Mouse (Mus musculus) CH12.LX (cell line): ENCODE measurements around the gene Col4a2. TPM values are rescaled to one million over a fixed set of nuclear protein-coding genes. Genes with fewer than 3 reads are reported as not detected.

Source experiments
- DNase-seq: peaks from one replicate; pipeline ENCODE4 v3.0.0-alpha.2; 2013; ENCODE audit errors: extremely low read depth
- H3K27ac ChIP-seq: 2 replicates; pipeline ENCODE4 v1.5.1; 2012; ENCODE audit warnings: low read depth, mild to moderate bottlenecking, control low read depth, moderate library complexity; ENCODE audit not compliant: insufficient read depth
- H3K27me3 ChIP-seq: replicated peaks from 2 replicates; pipeline ENCODE3; 2012; ENCODE audit warnings: inconsistent platforms
- H3K36me3 ChIP-seq, 2 experiments: replicated peaks in 1 of 2; 2 replicates each; pipeline versions ENCODE3 to v1.6.1; 2012; ENCODE audit warnings: inconsistent platforms in 1 of 2, low read length in 1 of 2, mild to moderate bottlenecking in 1 of 2, mixed read lengths in 1 of 2, moderate library complexity in 1 of 2; ENCODE audit not compliant: control insufficient read depth in 1 of 2, insufficient read depth in 1 of 2
- H3K4me1 ChIP-seq, 2 experiments: 2 replicates each; pipeline ENCODE4 v1.6.1; 2012; ENCODE audit warnings: inconsistent platforms in 1 of 2, moderate library complexity in 1 of 2; ENCODE audit not compliant: insufficient read depth in 2 of 2, control insufficient read depth in 1 of 2
- H3K4me2 ChIP-seq: 2 replicates; pipeline ENCODE4 v1.6.1; 2012; ENCODE audit warnings: low read depth, mild to moderate bottlenecking, control low read depth; ENCODE audit not compliant: poor library complexity, insufficient read depth, severe bottlenecking
- H3K4me3 ChIP-seq, 3 experiments: fragments of 150-350 bp in 1 of 3; sonication (generic) in 1 of 3; replicated peaks in 1 of 3; 2 replicates each; pipeline versions ENCODE3 to v1.5.1; 2011 to 2012; ENCODE audit warnings: low read depth in 2 of 3, low read length in 2 of 3, mild to moderate bottlenecking in 2 of 3, moderate library complexity in 2 of 3, control low read depth in 1 of 3, improper control_type of control experiment in 1 of 3, inconsistent platforms in 1 of 3, mixed read lengths in 1 of 3; ENCODE audit not compliant: poor library complexity in 1 of 3
- H3K79me2 ChIP-seq: replicated peaks from 2 replicates; pipeline ENCODE4 v1.6.1; 2012; ENCODE audit warnings: mild to moderate bottlenecking, moderate library complexity; ENCODE audit not compliant: control insufficient read depth, poor library complexity, insufficient read depth, severe bottlenecking; ENCODE audit errors: extremely low read depth
- H3K9ac ChIP-seq: 2 replicates; pipeline ENCODE4 v1.6.1; 2012; ENCODE audit warnings: low read depth, mild to moderate bottlenecking, control low read depth, moderate library complexity; ENCODE audit not compliant: insufficient read depth
- H3K9me3 ChIP-seq: replicated peaks from 2 replicates; pipeline ENCODE3; 2012; ENCODE audit warnings: low read length, inconsistent platforms, mixed read lengths
- CHD1 ChIP-seq: IDR thresholded peaks from 2 replicates; pipeline ENCODE4 v1.6.1; 2012; ENCODE audit warnings: low read depth, low read length, improper control_type of control experiment, inconsistent platforms
- CTCF ChIP-seq, 2 experiments: IDR thresholded peaks in 1 of 2; conservative IDR thresholded peaks in 1 of 2; 2 replicates each; pipeline ENCODE4 v1.5.1; 2011 to 2012; ENCODE audit warnings: low read depth in 2 of 2, low read length in 2 of 2, improper control_type of control experiment in 1 of 2, inconsistent platforms in 1 of 2, mild to moderate bottlenecking in 1 of 2, moderate library complexity in 1 of 2
- E2F4 ChIP-seq: IDR thresholded peaks from 2 replicates; pipeline ENCODE4 v1.6.1; 2011; ENCODE audit warnings: low read depth, low read length, improper control_type of control experiment; ENCODE audit not compliant: insufficient replicate concordance
- HCFC1 ChIP-seq: IDR thresholded peaks from 2 replicates; pipeline ENCODE4 v1.6.1; 2012; ENCODE audit warnings: low read depth, mild to moderate bottlenecking, inconsistent platforms, low read length, improper control_type of control experiment
- IRF4 ChIP-seq: IDR thresholded peaks from 2 replicates; pipeline ENCODE4 v1.6.1; 2014; ENCODE audit warnings: low read depth, mild to moderate bottlenecking, inconsistent platforms, low read length, improper control_type of control experiment
- KAT2A ChIP-seq: IDR thresholded peaks from 2 replicates; pipeline ENCODE4 v1.6.1; 2012; ENCODE audit warnings: low read length, improper control_type of control experiment, inconsistent platforms; ENCODE audit not compliant: insufficient replicate concordance
- MAZ ChIP-seq: IDR thresholded peaks from 2 replicates; pipeline ENCODE4 v1.6.1; 2012; ENCODE audit warnings: low read depth, mild to moderate bottlenecking, inconsistent platforms, low read length, improper control_type of control experiment, moderate library complexity
- MXI1 ChIP-seq: IDR thresholded peaks from 2 replicates; pipeline ENCODE4 v1.6.1; 2011; ENCODE audit warnings: mild to moderate bottlenecking, low read depth, low read length, improper control_type of control experiment
- NELFE ChIP-seq: IDR thresholded peaks from 2 replicates; pipeline ENCODE4 v1.6.1; 2011; ENCODE audit warnings: low read depth, low read length, improper control_type of control experiment
- NRF1 ChIP-seq: IDR thresholded peaks from 2 replicates; pipeline ENCODE4 v1.6.1; 2014; ENCODE audit warnings: low read depth, mild to moderate bottlenecking, inconsistent platforms, low read length, improper control_type of control experiment, moderate library complexity
- POLR2A ChIP-seq: IDR thresholded peaks from 2 replicates; pipeline ENCODE4 v1.6.1; 2011; ENCODE audit warnings: low read depth, mild to moderate bottlenecking, improper control_type of control experiment, low read length
- POLR2AphosphoS2 ChIP-seq: IDR thresholded peaks from 2 replicates; pipeline ENCODE4 v1.6.1; 2011; ENCODE audit warnings: low read depth, low read length, improper control_type of control experiment
- RAD21 ChIP-seq: IDR thresholded peaks from 2 replicates; pipeline ENCODE4 v1.6.1; 2011; ENCODE audit warnings: low read depth, mild to moderate bottlenecking, low read length, improper control_type of control experiment, moderate library complexity
- SIN3A ChIP-seq: IDR thresholded peaks from 2 replicates; pipeline ENCODE4 v1.6.1; 2012; ENCODE audit warnings: low read length, improper control_type of control experiment, inconsistent platforms
- SMC3 ChIP-seq: IDR thresholded peaks from 2 replicates; pipeline ENCODE4 v1.6.1; 2011; ENCODE audit warnings: low read depth, low read length, improper control_type of control experiment
- TBP ChIP-seq: conservative IDR thresholded peaks from 2 replicates; pipeline ENCODE4 v1.6.1; 2011; ENCODE audit warnings: low read depth, low read length, improper control_type of control experiment
- TCF12 ChIP-seq: IDR thresholded peaks from 2 replicates; pipeline ENCODE4 v1.6.1; 2014; ENCODE audit warnings: low read depth, mild to moderate bottlenecking, inconsistent platforms, low read length, improper control_type of control experiment
- ZC3H11A ChIP-seq: IDR thresholded peaks from 2 replicates; pipeline ENCODE4 v1.6.1; 2012; ENCODE audit warnings: low read depth, mild to moderate bottlenecking, inconsistent platforms, low read length, improper control_type of control experiment
- ZKSCAN1 ChIP-seq: IDR thresholded peaks from 2 replicates; pipeline ENCODE4 v1.6.1; 2012; ENCODE audit warnings: low read depth, inconsistent platforms, low read length, improper control_type of control experiment, borderline replicate concordance
- ZMIZ1 ChIP-seq: IDR thresholded peaks from 2 replicates; pipeline ENCODE4 v1.6.1; 2012; ENCODE audit warnings: low read depth, mild to moderate bottlenecking, inconsistent platforms, low read length, improper control_type of control experiment
- dilution Hi-C: fragments of 300-500 bp; cut with MboI; formaldehyde crosslinking; loops from 2 replicates; pipeline ENCODE4 v1.14.3; 2020; ENCODE audit warnings: low sequenced_read_pairs; ENCODE audit not compliant: extremely low pct_unique_long_range_greater_than_20kb, extremely low pct_ligation_motif_present
- in situ Hi-C: fragments of 300-500 bp; cut with MboI; formaldehyde crosslinking; loops from 3 replicates; pipeline ENCODE4 v1.14.3; 2019; ENCODE audit warnings: low sequenced_read_pairs, low pct_ligation_motif_present, low pct_unique_long_range_greater_than_20kb, mixed read lengths
- polyA plus RNA-seq: library from polyadenylated mRNA; unstranded; fragments of >175 nt; gene quantifications from 2 replicates; pipeline ENCODE4 v1.2.1, GENCODE M21; 2012; ENCODE audit warnings: low read depth; ENCODE audit not compliant: insufficient read length
- total RNA-seq, 2 experiments: library from RNA; depleted of rRNA; stranded (reverse); fragments of 300-350 nt in 1 of 2; fragments of >200 nt in 1 of 2; gene quantifications; 2 replicates each; pipeline ENCODE4 v1.2.3; 2012 to 2014

Gene Col4a2
- total and polyA plus RNA-seq, 3 experiments: 0.04 to 0.07 TPM; not detected in 1

DNA sequence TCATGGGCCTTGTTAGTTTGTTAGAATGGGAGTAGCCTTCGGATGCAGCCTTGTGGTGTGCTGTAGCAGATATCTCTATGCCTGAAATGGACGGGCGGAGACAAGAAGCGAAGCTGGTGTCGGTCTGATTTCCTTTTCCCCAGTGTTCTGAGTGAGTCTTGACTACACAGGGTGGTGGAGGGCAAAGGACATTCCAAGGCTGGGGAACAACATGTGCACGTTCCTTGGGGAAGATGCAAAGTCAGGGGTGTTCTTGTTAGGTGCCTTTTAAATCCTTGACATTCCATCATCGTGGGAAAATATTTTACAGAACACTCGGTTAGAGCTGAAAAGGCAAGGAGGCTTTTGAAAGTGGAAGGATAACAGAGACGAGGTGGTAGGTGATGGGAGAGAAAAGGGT, 31.9 kb downstream of the Col4a2 start:
- H3K27ac ChIP-seq: no peak overlapping the region
- H3K36me3 ChIP-seq: no peaks in the 10 kb centered on the region
- H3K79me2 ChIP-seq: no peaks in the 10 kb centered on the region
- H3K4me1 ChIP-seq: peaks cover 10% of the 10 kb centered on the region in 2 experiments; a peak in 3 of 4 replicates
- peaks cover 24% of the 10 kb centered on the region for H3K27me3 ChIP-seq
- no peak for DNase-seq
- TF ChIP-seq TBP: no peak
- no peak for TF ChIP-seq SIN3A
- no peak for TF ChIP-seq KAT2A
- TF ChIP-seq NELFE: no peak
- TF ChIP-seq ZMIZ1: no peak
- no peak for TF ChIP-seq CHD1
- TF ChIP-seq ZC3H11A: no peak
- TF ChIP-seq POLR2A: no peak
- TF ChIP-seq ZKSCAN1: no peak
- TF ChIP-seq IRF4: no peak
- no peak for TF ChIP-seq SMC3
- TF ChIP-seq RAD21: no peak
- no peak for TF ChIP-seq POLR2AphosphoS2
- no peak for TF ChIP-seq NRF1
- TF ChIP-seq MXI1: no peak
- no peak for TF ChIP-seq E2F4
- no peak for TF ChIP-seq CTCF (conservative IDR thresholded peaks at IDR 0.05 in 1 of 2, IDR thresholded peaks at IDR 0.05 in 1 of 2; ENCODE audit: low read depth in 2 of 2, low read length in 2 of 2)
- TF ChIP-seq MAZ: no peak
- no peak for TF ChIP-seq HCFC1
- H3K9me3 ChIP-seq: peaks cover 3% of the 10 kb centered on the region
- no peak overlapping the region for H3K4me3 ChIP-seq
- H3K4me2 ChIP-seq: no peak overlapping the region
- in situ Hi-C loops (no loop called here), dilution Hi-C loops (no loop called here)
- H3K9ac ChIP-seq: no peak overlapping the region

DNA sequence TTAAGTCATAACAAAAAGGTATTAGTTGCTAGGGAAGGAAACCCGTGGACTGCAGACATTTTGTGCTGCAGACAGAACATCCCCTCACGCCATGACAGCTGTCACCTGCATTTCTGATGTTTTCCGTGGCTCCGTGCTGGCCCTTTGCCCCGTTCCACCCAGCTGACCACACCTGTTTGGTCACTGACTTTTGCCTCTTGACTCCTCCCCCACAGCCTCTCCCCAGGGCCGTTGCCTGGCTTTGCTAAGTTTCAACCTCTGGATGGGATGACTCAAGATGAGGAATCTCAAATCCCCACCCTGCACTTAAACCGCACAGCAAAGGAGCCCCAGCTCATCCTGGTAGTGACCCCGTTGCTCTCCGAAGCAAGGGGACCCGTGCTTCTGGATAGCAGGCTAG, 33.6 kb downstream of the Col4a2 start:
- DNase-seq: no peak
- dilution Hi-C loops: no loop called here
- H3K9me3 ChIP-seq: peaks cover 3% of the 10 kb centered on the region
- in situ Hi-C loops: no loop called here
- peaks cover 26% of the 10 kb centered on the region for H3K27me3 ChIP-seq
- H3K36me3 ChIP-seq: no peaks in the 10 kb centered on the region
- H3K4me3 ChIP-seq: no peak overlapping the region
- no peaks in the 10 kb centered on the region for H3K79me2 ChIP-seq
- peaks cover 2 to 8% of the 10 kb centered on the region in 2 experiments; a peak in 3 of 4 replicates for H3K4me1 ChIP-seq
- H3K9ac ChIP-seq: no peak overlapping the region
- H3K4me2 ChIP-seq: no peak overlapping the region
- TF ChIP-seq POLR2A (no peak), TCF12 (peak; percentile 16; the same call in 1 of the 2 replicates)
- no peak overlapping the region for H3K27ac ChIP-seq
